Mouse (Mus musculus) layer of hippocampus, adult 9-11 months (tissue): Measurements from ENCODE around the gene Galntl6.

Source experiments
- DNase-seq: peaks from one replicate; pipeline ENCODE4 v3.0.0; 2022

Gene Galntl6

DNA sequence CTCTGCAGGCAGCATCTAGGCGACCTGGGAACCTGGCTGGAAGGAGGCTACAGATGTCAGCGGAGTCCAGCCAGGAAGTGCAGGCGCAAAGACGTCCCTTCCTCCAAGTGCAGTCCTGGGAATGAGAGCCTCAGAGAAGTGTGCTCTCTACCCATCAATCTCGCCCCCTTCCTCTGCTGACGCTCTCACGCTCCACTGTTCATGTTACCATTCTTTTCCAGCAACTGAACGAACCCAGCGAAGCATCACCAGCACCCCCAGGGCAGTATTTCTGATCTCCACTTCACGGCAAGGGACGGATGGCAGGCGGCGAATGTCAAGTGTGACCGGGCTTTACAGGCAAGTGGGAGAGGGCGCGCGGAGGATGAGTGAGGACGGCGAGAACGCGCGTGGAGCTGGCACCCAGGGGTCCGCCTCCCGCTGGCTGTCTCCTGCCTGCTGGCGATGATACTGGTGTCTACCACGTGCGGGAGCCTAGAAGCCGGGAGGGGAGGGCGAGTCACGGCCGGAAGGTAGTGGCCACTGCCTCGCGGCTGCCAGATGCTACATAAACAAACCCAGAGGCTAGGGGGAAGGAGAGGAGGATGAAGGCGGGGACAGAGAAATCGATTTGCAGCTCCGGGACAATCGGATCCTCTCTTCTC, at the start of gene Galntl6:
Galntl6 (minus strand) TSS at position 445 of the 644 bp plus-strand sequence.
- DNase-seq = peak; percentile 54

DNA sequence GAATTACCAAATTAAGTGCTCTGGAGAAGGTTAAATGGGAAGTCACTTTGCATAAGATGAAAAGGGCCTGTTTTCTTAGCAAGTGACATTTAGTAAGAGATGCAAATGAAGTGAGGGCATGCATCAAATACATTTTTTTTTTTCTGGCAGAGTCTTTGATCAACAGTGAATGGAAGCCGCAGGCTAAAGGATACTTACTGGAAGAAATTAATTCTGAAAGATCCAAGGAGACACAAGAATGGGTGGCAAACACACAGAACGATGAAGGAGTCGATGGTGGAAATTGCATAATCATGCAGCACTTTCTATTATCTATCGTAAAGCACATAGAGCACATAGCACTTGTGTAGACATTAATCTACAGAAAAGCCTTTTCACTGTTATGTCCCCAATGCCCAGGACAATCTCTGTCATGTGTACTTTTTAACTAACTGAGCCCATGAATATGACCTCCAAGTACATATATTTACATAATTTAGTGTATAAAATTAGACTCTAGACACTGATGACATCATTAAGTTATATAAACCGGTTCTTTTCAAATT, 44.8 kb upstream of the Galntl6 start:
- DNase-seq = no peak

DNA sequence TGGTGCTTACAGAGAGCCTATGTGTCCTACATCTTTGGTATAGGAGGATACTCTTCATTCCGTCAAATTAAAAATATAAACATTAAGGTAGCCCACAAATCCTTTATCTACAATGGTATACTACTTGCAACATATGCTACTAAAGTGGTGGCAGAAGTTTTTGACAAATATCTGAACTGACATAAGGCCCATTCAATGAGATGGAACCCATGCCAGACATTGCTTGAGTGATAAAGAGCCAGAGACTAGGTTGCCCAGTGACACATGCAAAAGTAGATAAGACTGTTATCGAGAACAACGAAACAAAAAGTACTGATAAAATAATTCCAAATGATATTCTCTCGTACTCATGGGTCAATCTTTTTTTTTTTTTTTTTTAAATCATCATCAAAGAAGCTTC, 31.3 kb upstream of the Galntl6 start:
- DNase-seq = no peak

DNA sequence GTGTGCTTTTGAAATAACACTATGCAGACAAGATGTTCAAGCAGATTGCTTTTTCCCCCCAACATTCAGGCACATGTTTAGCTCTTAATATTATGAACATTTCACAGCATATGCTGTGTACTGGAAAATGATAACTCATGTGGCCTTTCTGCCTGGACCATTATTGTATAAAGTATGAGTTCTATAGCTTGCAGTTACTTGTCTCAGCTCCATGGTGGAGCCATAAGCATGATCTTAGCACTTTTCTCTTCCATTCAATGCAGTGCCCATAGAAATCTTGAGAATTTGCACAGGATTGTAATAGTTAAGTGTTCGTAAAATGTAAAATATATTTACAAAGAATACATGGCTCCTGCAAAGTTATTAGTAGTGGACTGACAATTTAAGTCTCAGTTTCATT, 18.6 kb upstream of the Galntl6 start:
- peak; percentile 16 for DNase-seq

DNA sequence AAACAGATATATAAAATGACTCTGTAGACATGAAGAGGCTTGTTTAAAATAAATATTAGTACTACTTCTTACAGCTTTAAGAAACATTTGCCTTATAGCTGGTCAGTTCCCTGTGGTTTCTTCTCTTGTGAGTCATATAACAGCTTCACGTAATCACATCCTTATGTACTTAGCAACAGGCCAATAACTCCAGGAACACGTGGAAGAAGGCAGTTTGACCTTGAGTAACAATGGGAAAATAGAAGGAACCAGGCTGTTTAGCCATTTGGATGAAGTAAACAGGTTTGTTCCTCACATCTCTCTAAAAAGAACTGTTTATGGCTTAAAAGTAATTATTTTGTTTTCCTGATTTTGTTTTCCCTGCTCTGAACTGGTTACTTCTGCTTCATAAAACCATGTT, 2.7 kb upstream of the Galntl6 start:
- DNase-seq = no peak

DNA sequence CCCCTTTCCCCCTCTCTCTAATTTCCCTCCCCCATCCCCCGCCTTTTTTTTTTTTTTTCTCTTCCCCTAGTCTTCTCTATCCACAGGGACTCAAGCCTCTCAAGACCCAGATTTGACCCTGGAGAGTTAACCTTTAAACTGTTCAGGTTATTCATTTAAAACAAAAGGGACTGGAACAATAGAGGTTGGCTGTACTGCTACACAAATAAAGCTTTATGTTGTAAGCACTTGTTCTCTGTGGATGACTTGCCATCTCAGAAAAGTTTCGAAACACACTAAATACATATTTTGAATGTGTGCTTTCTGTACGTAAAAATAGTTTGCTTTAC, 1.2 kb upstream of the Galntl6 start:
- DNase-seq = no peak

DNA sequence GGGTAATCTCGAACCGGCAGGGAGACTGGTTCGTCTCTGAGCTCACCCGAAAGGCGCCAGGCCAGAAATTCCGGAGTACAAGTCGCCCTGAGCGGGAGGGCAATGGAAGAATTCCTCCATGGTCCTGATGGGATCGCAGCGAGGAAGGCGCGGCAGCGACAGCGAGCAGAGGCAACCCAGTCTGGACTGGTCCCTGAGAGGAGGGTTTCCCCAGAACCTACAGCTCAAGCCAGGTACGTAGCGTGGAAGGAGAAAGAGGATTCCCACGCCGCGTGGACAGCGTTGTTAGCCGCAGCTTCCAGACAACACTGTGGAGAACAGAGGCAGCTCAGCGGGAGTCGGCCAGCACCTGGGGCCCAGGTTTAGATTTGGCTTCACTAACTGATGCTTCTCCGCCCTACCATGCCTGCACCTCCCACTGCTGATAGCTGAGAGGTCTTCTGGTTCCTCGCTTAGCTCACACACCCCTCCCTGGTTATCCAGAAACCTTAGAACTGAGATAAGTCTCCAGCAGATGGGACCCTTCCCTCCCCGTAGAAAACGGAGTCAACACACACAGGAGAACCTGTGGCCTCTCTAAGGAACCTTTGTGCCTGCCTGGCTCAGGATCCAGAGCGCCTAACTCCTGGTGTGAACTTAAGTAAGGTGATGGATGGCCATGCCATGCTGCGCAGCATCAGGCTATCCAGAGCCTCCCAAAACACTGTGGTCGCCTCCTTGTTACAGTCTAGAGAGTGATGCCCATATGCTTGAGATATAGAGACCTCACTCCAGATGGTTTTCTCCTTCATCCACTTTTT, 600 bp upstream of the Galntl6 start:
- peak; percentile 11 for DNase-seq

DNA sequence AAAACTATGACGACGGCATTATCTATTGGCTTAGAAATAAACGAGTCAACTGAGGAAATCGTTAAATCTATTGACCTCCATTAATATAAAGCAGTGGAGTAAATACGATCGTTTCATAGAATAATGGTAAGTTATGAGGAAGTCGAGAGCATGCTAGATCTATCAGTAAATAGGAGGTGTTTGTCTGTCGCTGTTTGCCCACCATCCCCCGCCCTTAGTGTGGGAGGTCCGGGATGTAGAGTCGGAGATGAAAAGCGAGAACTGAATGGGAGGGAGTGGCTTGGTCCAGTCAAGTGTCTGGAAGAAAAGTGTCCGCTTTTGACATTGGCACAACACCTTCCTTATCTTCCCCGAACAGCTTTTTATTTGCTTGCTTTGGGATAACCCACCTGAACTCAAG, 763 bp downstream of the Galntl6 start, which contains the start of gene BC030500:
BC030500 (plus strand) TSS at position 79 of the 400 bp plus-strand sequence.
- DNase-seq = no peak

DNA sequence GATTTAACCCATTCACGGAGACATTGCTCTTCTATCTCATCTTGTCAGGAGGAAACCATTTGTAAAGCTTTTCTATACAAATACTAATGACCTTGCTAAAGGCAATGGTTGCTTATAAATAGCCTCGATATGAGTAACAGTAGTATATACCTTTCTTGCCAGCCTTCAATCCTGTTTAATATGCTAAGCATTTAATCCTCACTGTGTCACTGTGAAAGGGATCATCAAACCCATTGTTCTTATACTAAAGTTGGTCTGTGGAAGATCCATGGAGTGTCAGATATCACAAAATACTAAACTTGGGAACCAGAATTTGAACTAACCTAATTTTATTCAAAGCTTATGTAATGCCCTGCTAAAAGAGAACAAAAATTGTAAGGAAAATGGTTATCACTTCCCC, 8.0 kb downstream of the Galntl6 start:
- DNase-seq = no peak

DNA sequence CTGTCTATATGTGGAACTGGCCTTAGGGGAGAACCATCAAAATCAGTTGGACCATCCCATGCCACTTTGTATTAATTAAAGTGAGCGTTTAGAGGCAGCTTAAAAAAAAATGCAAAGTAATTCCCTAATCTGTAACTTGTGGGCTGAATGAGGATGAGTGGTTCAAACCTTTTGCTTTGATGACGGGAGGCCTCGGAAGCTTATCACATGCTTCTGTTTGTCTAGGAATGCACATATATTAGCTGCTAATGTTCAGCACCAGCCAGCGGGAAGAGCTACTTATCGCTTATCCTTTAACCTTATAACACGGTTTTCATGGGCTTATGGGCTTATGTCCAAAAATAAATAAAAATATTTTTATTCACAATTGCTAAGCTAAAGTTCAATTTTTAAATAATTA, 16.5 kb downstream of the Galntl6 start:
- DNase-seq = no peak

DNA sequence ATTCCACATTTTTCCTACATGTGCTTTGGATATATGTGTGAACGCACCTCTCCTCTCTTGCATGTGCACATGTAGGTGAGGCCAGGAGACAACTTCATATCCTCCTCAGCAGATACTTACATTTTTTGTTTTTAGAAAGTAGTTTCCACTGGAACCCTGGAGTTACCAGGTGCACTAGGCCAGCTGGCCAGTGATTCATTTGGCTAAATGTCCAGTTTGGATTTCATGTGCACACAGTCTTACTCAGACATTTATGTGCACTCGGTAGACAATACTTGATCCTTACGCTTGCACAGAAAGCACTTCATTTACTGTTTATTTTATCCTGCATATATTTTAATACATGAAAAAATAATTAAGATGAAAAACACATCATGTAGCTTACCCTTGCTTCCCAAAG, 21.8 kb downstream of the Galntl6 start:
- DNase-seq = no peak

DNA sequence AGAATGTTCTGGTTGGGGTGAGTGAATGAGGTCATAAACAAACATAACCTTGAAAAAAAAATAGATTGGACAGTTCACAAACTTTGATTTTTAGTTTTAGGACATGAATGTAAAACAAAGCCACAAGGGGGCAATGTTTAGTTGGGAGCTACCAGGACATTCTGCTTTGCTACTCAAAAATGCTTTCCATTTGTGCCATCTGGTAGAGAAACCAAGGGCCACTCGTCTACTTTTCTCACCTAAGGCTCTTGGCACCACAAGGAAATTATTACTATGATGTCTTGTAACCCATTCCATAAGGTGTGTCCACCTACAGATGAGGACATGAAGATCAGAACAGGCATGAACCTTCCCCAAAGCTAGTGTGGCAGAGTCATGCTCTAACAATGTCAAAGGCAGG, 26.0 kb downstream of the Galntl6 start:
- DNase-seq = no peak

DNA sequence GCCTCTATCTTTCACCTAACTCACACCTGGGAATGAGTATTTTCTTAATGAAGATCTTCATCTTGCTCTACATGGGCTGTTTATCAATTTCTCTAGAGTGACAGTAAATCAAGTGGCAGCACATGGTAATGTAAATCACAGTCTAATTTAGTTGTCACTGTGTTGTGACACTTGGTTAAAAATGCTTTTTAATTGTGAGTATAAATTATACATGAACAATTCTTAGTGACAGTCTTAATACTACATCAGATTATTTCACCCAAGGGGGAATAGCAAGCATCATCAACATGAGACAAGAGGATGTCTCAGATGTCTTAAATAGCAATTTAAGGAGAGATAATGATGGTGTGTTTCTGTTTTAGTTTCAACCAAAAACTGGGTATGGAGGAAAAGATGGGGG, 88.1 kb downstream of the Galntl6 start:
- no peak for DNase-seq

DNA sequence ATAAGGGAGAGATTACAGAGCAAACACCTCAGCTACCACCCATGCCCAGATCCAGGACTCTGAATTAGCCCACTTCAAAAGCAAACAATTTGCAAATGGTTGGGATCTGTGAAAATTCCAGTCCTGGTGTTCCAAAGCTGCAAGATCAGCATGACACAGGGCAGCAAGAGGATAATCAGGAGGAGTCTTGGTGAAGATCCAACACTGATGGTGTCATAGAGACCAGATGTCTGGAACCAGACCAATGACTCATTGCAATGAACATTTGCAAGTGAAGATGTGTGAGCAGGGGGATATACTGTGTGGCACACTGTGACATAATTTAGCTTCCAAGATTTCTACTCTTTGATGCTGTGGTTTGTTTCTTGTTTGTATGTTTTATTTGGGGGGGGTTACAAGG, 107.2 kb downstream of the Galntl6 start:
- DNase-seq = peak; percentile 33

DNA sequence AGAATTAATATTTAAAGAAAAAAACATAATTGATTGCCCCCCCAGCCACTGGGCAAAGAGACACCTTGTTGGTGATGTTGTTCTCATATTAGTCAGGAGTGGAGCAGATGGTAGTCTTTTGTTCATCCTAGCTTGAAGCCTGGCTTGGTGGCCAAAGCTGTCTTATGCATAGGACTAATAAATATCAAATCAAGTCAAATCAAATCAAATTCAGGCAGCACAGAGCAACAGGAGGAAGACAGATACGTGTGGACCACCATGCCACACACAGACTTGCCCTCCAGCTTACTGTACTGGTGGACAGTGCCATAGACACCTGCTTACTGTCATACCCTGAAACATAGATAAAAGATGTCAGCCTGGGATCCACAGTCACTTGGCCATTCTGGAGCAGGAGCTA, 110.6 kb downstream of the Galntl6 start:
- no peak for DNase-seq

DNA sequence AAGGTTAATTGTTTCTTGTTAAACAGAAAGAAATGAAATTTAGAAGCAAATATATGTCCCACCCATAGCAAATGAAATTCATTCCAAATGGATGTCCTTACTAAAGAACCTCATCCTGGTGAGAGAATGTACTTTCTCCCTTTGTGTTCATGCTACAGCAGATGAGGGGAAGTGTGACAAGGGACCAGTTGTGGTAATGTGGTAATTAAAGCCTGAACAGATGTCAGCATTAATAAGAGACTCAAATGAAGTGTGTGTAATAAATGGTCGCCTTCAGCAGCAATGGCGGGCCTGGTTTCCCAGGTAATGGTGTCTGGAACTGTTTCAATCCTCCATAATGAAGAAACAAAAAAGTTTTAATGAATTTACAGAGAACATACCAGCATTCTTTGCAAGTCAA, 158.7 kb downstream of the Galntl6 start:
- no peak for DNase-seq

DNA sequence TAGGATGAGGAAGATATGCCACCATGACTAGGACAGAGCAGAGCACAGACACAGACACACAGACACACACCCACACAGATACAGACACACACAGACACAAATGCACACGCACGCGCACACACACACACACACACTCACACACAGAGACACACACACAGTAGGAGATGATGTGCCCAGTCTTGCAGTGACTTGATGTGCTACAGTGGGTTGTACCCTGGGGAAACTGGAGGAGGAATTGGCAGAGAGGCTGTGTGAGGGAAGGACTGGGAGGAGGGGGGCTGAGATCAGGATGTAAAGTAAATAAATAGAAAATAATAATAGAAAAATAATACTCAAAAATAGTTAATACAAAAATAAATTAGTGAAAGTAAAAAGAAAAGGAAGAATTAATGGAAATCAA, 174.5 kb downstream of the Galntl6 start:
- no peak for DNase-seq

DNA sequence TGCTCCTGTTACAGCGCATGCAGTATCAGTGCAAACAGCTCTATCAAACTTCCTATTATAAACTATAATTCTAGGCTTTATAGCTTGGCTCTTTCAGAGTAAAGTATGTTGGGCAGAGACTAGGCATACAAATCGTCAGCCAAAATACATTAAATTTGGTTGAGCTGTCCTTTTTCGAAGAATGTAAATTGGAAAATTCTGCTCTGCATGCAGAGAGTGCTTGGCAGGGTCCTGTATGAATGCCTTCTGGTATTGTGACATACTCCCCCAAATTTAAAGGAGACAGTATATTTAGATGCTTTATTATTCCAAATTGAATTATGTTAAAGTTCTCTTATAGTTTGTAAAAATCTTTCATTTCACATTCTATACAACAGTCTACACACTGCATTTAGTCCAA, 220.7 kb downstream of the Galntl6 start:
- DNase-seq = no peak

DNA sequence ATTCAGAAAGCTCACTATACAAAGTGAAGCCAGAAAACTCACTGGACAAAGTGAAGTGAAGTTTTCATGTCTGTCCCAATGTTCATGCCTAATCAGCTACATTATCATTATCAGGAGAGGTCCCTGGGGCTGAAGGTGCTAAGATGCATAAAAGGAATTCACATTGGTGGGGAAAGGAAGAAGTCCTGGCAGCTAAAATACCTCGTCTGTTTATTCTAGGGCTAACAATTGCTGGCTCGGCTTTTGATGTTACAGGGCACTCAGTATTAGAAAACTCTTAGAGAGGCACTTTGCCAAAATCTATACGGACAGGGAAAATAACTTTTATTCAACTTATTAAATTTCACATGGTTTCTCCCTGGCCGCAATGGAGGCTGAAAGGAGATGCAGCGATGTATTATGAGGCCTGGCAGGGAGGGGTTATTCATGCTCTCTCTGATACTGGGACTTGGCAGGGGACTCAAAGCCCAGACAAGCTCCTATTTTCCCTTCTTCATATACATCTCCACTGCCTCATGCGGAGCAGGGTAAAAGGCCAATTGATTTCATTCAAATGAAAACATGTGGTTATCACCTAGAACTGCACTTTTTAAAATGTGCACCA, 234.5 kb downstream of the Galntl6 start:
- DNase-seq = no peak

DNA sequence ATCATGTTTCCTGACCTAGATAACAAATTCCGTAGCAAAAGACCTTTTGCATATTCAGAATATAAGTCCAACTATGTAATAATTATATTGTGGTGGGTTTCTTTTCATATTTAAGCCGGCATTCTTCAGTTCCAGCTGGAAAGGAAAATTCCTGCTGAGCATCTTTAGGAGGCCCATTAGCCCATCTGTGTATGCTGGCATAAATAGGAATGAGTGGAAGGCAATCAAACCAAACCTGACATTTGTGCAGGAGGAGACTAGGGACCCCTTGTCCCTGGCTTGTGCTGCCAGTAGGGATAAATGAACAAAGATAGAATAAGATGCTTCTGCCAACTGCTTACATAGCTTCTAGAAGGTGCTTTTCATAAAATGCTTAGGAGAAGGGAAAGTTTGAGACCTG, 243.4 kb downstream of the Galntl6 start:
- DNase-seq = no peak

DNA sequence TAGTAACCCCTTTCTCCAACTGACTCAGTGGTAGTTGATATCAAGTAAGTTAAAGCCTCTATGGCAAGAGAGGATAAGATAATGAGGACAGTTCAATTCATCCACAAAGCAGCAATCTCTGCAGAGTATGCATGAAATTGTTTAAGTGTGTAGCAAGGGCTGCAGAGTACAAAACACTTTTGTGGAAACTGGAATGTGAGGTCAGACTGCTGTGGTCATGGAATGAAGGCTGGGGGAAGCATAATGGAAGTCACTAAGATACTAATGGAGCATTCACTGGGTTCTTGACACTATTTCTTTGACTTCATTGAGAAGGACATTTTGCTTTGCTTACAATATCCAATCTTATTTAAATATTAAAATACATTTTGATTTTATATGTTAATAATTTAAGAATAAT, 252.4 kb downstream of the Galntl6 start:
- no peak for DNase-seq

DNA sequence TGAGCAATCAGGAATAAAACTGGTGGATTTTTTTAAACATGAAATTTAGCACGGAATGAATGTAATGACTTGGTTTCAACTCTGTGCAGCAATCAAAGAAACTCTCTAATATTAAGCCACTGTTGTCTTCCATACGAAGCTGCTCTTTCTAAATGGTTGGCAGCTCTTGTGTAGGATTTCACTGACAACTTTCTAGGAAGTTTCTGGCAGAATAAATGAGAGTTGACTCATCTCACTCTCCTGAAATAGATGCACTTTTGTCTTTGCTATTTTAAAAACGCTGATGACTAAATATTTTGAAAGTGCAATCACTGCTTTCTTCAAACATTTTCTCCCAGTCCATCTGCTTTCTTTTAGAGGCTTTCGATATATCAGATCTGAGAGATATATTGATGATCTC, 256.8 kb downstream of the Galntl6 start:
- DNase-seq = peak; percentile 14

DNA sequence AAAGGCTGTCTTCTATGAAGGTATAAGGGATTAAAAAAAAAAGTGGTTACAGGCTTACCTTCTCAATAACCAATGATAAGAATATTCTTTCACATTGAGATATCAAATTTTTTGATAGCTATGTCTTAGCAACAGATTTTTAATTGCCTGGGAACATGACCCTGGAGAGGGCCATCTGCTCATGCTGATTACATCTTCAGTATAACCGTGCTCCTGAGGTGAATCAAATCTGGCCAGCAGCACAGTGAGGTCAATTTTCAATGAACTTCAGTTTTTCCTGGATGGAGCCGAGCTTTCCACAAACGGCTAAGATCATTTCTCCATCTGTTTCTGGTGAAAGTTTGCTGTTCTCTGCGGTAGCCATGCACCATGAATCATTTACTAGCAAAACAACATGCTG, 306.0 kb downstream of the Galntl6 start:
- DNase-seq = no peak

DNA sequence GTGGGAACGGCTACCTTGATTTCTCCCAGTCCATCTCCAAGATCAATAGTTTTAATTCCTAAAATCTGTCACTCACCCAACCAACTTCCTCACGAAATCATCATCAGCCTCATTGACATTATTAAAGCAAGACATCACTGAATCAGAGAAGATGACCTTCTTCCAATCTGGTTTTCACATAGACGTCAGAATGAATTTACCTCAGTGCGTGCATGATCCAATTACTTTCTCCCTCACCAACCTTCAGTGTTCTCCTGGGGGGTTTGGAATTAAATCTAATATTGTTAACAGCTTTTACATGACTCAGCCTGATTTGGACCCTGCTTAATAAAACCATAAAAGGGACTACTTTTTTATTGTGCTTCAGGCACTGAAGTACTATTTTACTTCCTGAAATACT, 307.7 kb downstream of the Galntl6 start:
- no peak for DNase-seq
